Mouse (Mus musculus): Measurements from ENCODE around the gene Wdr37. TPM values are rescaled to one million over a fixed set of nuclear protein-coding genes. Genes with fewer than 3 reads are reported as not detected.

Gene Wdr37
- total RNA-seq (2023), result 10 to 100 TPM; 52.0 to 54.6 TPM

GRCm38 (mm10) chr13:8871314-8871962 lies at the start of gene Wdr37:
Gene Wdr37 (minus strand): TSS chr13:8871909.

GRCm38 (mm10) chr13:8885445-8886184 lies 13.9 kb upstream of the Wdr37 start, which contains the start of gene Idi1:
Gene Idi1 (plus strand): TSS chr13:8885501.

Other genes starting within 250 kb of the Wdr37 start
- 10 to 100 TPM; 12.5 to 14.6 TPM for gene Idi1, start 13.6 kb upstream of the Wdr37 start, total RNA-seq (2023)
- gene Gm9745, start 76.3 kb upstream of the Wdr37 start, total RNA-seq (2023), result not detected
- gene Idi2, start 81.0 kb upstream of the Wdr37 start, total RNA-seq (2023), result not detected
- 100 to 1,000 TPM in 1 of 2 experiments, 10 to 100 TPM in 1; 90.7 to 104 TPM for gene Gtpbp4, start 124.2 kb upstream of the Wdr37 start, total RNA-seq (2023)
- 10 to 100 TPM; 74.6 to 75.9 TPM for gene Larp4b, start 222.0 kb upstream of the Wdr37 start, total RNA-seq (2023)

Measured in B cell, adult 67 days (primary cell).